Mouse (Mus musculus) embryonic facial prominence, embryonic 11.5 days (tissue): ENCODE results near the gene Pkm. TPM values are rescaled to one million over a fixed set of nuclear protein-coding genes. Genes with fewer than 3 reads are reported as not detected.

Experiments
- ATAC-seq: fragments of 200-750 bp; cut with Nextera tagmentation; replicated peaks from 2 replicates; pipeline ENCODE4 v1.8.0; 2017; ENCODE audit warnings: low read depth; ENCODE audit not compliant: insufficient number of reproducible peaks, low FRiP score, low TSS enrichment
- DNase-seq: peaks from one replicate; pipeline ENCODE4 v3.0.0-alpha.2; 2015; ENCODE audit warnings: low spot score
- H3K27ac ChIP-seq: fragments of 300-500 bp; sonication (generic); replicated peaks from 2 replicates; pipeline ENCODE4 v1.5.1; 2014; ENCODE audit warnings: mild to moderate bottlenecking, low read depth, low read length, control low read depth
- H3K27me3 ChIP-seq: fragments of 300-500 bp; sonication (generic); 2 replicates; pipeline ENCODE4 v1.6.1; 2014; ENCODE audit warnings: mild to moderate bottlenecking, low read length, moderate library complexity, mixed read lengths; ENCODE audit not compliant: control insufficient read depth, insufficient read depth
- H3K36me3 ChIP-seq: fragments of 300-500 bp; sonication (generic); replicated peaks from 2 replicates; pipeline ENCODE4 v1.6.1; 2014; ENCODE audit warnings: low read depth, mild to moderate bottlenecking, low read length, moderate library complexity, mixed read lengths; ENCODE audit not compliant: control insufficient read depth, insufficient read depth
- H3K4me1 ChIP-seq: fragments of 300-500 bp; sonication (generic); 2 replicates; pipeline ENCODE4 v1.6.1; 2014; ENCODE audit warnings: low read length, mixed read lengths; ENCODE audit not compliant: control insufficient read depth, insufficient read depth
- H3K4me2 ChIP-seq: fragments of 300-500 bp; sonication (generic); 2 replicates; pipeline ENCODE4 v1.6.1; 2014; ENCODE audit warnings: low read depth, mild to moderate bottlenecking, control low read depth, low read length, moderate library complexity
- H3K4me3 ChIP-seq: fragments of 300-500 bp; sonication (generic); 2 replicates; pipeline ENCODE4 v1.5.1; 2014; ENCODE audit warnings: low read depth, low read length, control low read depth
- H3K9ac ChIP-seq: fragments of 300-500 bp; sonication (generic); replicated peaks from 2 replicates; pipeline ENCODE4 v1.6.1; 2014; ENCODE audit warnings: mild to moderate bottlenecking, control low read depth, low read length
- H3K9me3 ChIP-seq: fragments of 300-500 bp; sonication (generic); replicated peaks from 2 replicates; pipeline ENCODE4 v1.6.1; 2016; ENCODE audit warnings: mild to moderate bottlenecking, low read length, inconsistent platforms, mixed read lengths; ENCODE audit not compliant: control insufficient read depth
- WGBS: fragments of 180-500 bp; shearing (Covaris S2); extraction: QIAGEN DNeasy Blood & Tissue Kit; methylation state at CpG from one replicate; pipeline ENCODE4 v1.1.7; 2014; 5-methylcytosine and 5-hydroxymethylcytosine counted together
- polyA plus RNA-seq: library from polyadenylated mRNA; unstranded; fragments of >200 nt; fragmentation: Nextera tagmentation; extraction: Ambion mirVana; gene quantifications from 2 replicates; pipeline ENCODE4 v1.2.1, GENCODE M21; 2014

The Pkm gene
- polyA plus RNA-seq, 1 experiment from 2014 or later: 1,805 TPM

DNA sequence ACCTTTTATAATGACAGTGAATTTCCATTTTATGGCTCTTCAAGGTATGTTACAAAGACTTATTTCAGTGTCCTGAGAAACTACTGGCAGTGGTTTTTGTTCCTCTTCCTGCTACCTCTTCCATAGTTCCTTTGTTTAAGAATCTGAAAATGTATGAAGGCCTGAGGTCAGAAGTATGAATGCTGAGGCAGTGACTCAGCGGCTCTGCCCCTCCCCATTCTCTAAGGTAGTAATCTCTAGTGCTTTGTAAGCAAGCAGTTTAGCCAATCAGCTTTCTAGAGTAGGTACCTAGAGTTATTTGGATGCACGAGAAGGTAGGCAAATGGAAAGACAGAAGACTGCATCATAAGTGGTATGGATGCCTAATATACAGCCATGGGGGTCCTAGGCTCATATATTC lies 14.8 kb upstream of the Pkm start:
- no peaks in the 10 kb centered on the region for H3K4me1 ChIP-seq
- no peak for DNase-seq
- 83% methylated on average over 2 of the region's 2 CpGs for WGBS
- peaks cover 3% of the 10 kb centered on the region; the same call in 1 of the 2 replicates for H3K36me3 ChIP-seq
- H3K27me3 ChIP-seq: no peaks in the 10 kb centered on the region
- H3K4me3 ChIP-seq: no peak overlapping the region
- H3K4me2 ChIP-seq: no peak overlapping the region
- no peak overlapping the region for H3K27ac ChIP-seq
- ATAC-seq: no peak
- H3K9me3 ChIP-seq: no peaks in the 10 kb centered on the region
- H3K9ac ChIP-seq: no peak overlapping the region

DNA sequence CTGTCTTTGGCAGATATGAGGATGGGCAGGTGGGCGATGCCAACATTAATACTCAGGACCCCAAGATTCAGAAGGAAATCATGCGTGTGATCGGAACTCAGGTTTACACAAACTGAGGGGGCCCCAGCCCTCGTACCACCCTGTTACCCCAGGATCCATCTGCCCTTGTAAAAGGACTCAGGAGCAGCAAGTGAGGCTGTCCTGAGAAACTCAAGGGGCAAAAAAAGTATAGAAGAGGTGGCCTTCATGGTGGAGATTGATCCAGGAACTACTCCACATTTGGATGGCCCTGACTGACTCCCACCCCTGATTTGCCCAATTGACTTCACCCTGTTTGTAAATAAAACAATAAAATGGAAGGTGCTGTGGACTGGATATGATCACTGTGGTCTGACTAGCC lies 6.3 kb upstream of the Pkm start:
- H3K4me3 ChIP-seq: no peak overlapping the region
- no peaks in the 10 kb centered on the region for H3K4me1 ChIP-seq
- 96% methylated on average over 4 of the region's 4 CpGs for WGBS
- H3K27ac ChIP-seq: no peak overlapping the region
- no peak overlapping the region for H3K9ac ChIP-seq
- H3K9me3 ChIP-seq: no peaks in the 10 kb centered on the region
- H3K36me3 ChIP-seq: peaks cover 4% of the 10 kb centered on the region
- no peak for DNase-seq
- no peaks in the 10 kb centered on the region for H3K27me3 ChIP-seq
- no peak for ATAC-seq
- H3K4me2 ChIP-seq: no peak overlapping the region

DNA sequence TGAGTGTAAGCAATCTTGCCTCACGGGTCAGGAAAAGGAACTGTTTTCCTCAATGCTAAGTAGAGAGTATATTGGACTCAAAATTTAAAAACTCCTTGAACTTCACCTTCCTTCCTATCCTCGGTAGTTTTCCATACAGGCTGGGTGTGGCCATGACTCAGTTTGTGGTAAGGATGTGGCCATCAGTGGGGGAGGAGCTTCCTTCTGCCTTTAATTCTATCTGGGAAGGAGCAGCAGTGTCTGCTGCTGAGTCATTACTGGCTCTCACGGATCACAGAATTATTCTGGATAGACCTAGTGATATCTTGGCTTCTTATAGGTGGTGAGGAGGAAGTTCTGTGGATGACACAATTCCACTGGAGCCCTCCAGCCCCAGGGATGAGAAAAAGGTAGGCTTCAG lies 2.8 kb upstream of the Pkm start:
- H3K27me3 ChIP-seq: no peaks in the 10 kb centered on the region
- no peaks in the 10 kb centered on the region for H3K4me1 ChIP-seq
- DNase-seq (no peak), ATAC-seq (no peak)
- no peak overlapping the region for H3K4me2 ChIP-seq
- no peak overlapping the region for H3K9ac ChIP-seq
- H3K27ac ChIP-seq: no peak overlapping the region
- peaks cover 4% of the 10 kb centered on the region for H3K36me3 ChIP-seq
- WGBS: 28% methylated on average over 3 of the region's 3 CpGs
- no peak overlapping the region for H3K4me3 ChIP-seq
- H3K9me3 ChIP-seq: no peaks in the 10 kb centered on the region

DNA sequence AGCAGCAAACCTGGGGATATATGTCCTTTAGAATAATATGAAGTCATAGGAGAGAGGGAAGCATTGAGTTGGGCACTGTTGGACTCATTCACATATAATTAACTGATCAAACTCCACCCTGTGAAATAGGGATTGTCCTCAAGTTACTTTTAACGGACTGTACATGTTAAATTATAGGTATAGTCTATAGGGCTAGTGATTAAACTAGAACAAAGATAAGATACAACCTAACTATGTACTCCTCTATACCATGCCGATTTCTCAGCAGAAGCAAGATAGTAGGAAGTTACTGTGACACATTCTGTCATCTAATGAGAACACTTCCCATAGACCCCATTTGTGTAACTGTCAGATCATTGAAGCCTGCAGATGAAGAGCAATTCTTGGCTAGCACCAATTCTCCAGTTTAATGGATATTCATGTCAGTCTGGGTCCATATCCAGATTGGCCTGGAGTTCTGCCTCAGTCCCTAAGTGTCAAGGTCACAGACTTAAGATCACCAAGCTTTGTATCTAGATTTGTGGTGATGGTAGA lies 1.7 kb upstream of the Pkm start:
- H3K36me3 ChIP-seq: peaks cover 4% of the 10 kb centered on the region
- DNase-seq: no peak
- H3K4me1 ChIP-seq: peaks cover 2% of the 10 kb centered on the region; the same call in 1 of the 2 replicates
- ATAC-seq: no peak
- no peak overlapping the region for H3K4me3 ChIP-seq
- no peak overlapping the region for H3K9ac ChIP-seq
- no peaks in the 10 kb centered on the region for H3K27me3 ChIP-seq
- no peak overlapping the region for H3K27ac ChIP-seq
- H3K9me3 ChIP-seq: no peaks in the 10 kb centered on the region
- 86% methylated on average over 2 of the region's 2 CpGs for WGBS
- H3K4me2 ChIP-seq: no peak overlapping the region

DNA sequence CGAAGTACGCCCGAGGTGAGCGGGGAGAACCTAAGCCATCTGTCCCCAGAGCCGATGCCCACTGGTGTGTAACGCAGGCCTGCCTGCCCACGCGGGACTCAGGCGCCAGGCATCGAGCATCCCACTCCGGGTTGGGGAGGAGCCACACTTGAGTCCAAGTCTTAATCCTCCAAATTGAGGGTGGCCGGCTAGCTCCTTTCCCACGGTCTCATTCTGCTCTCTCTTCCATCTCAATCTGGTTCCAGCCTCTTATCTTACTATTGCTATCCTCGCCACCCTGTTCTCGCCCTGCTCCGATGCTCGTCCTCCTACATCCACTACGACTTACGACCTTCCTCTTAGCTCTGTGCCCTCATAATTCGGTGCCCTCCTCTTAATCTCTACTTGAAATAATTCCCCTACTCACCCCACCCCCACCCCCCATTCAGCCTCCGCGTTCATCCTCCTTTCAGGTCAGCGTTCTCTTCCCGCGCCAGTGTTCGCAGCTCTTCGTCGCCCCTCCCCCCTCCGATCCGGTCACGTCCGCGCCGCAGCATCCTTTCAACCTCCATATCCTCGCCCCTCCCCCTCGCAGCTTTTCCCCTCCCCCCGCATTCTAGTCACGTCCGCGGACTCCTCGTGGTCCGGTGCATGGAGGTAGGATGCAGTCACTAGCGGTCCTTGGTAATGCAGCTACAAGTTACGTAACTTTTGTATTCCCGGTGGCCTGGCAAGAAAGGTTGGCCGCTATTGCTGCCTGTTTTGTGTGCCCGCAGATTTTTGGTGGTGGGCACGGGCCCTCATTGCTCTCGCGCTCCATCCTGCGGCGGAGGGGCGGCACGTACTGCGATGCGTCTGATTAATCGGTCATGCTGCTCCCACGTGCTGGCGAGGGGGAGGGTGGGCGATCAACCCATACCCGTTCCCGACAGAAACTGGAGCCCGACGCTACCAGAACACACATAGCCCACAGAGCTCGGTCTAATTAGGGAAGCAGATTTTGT lies 758 bp downstream of the Pkm start:
- peak overlapping the region; percentile 91 for H3K27ac ChIP-seq
- H3K4me1 ChIP-seq: peaks cover 2% of the 10 kb centered on the region; the same call in 1 of the 2 replicates
- peak; percentile 58 for ATAC-seq
- H3K9ac ChIP-seq: peak overlapping the region; percentile 78
- H3K9me3 ChIP-seq: no peaks in the 10 kb centered on the region
- WGBS: under 1% methylated on average over 64 of the region's 65 CpGs
- peak; percentile 94 for DNase-seq
- no peaks in the 10 kb centered on the region for H3K36me3 ChIP-seq
- H3K27me3 ChIP-seq: no peaks in the 10 kb centered on the region
- H3K4me3 ChIP-seq: peak overlapping the region; percentile 63
- peak overlapping the region; percentile 81 for H3K4me2 ChIP-seq

GRCm38 (mm10) chr9:59658146-59658545 lies 2.0 kb downstream of the Pkm start:
- no peaks in the 10 kb centered on the region for H3K9me3 ChIP-seq
- H3K4me3 ChIP-seq: peak overlapping the region; percentile 63
- H3K4me2 ChIP-seq: peak overlapping the region; percentile 81
- DNase-seq (peak; percentile 34), ATAC-seq (no peak)
- H3K27me3 ChIP-seq: no peaks in the 10 kb centered on the region
- H3K36me3 ChIP-seq: no peaks in the 10 kb centered on the region
- peak overlapping the region; percentile 78 for H3K9ac ChIP-seq
- 3% methylated on average over 4 of the region's 4 CpGs for WGBS
- H3K4me1 ChIP-seq: peaks cover 2% of the 10 kb centered on the region; the same call in 1 of the 2 replicates
- peak overlapping the region; percentile 91 for H3K27ac ChIP-seq

DNA sequence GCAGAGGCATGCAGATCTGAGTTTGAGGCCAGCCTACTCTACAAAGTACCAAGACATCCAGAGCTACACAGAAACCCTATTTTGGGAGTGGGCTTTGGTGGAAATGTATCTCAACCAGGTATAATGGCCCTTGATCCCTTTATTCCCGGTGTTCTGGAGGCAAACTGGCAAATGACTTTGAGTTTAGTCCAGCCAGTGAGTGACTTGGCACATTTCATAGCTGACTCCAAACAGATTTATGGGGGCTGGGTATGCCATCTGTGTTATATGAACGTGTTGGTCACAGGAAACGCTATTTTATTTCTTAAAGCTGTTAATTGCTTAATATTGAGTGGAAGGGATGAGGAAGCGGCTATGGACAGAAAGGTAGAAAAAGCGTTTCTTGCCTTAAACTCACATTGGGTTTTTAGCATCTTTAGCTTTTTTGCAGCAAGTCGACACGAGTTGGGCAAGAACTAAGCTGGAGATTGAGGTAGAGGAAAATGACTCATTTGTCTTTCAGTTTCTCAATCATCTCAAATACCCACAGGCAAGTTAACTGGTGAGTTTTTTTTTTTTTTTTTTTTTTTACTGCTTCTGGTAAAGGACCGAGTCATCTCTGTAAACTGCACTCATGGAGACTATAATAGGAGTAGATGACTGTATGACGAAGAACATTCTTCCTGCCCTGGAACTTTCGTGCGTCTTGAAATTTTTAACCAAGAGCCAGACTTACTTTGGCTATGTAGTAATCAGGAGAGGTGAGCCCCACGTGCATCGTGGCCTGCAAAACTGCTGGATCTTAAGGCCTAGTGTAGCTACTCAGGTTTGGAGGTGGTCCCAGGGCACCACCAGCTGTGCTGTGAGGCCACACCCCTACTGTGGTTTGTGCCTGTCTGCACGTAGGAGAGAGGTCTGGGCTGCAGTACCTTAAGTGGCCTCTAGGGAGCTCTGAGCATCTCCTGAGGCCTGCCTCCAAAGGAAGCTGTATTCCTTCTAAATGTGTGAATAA lies 3.2 kb downstream of the Pkm start:
- Histone ChIP-seq H3K27me3 (no peaks in the 10 kb centered on the region), H3K4me1 (peaks cover 2% of the 10 kb centered on the region; the same call in 1 of the 2 replicates), H3K27ac (no peak overlapping the region), H3K36me3 (no peaks in the 10 kb centered on the region), H3K9me3 (no peaks in the 10 kb centered on the region), H3K4me3 (peak overlapping the region; percentile 63), H3K9ac (peak overlapping the region; percentile 25; the same call in 1 of the 2 replicates), H3K4me2 (peak overlapping the region; percentile 81)
- peak; percentile 96 for DNase-seq
- WGBS: 25% methylated on average over 14 of the region's 14 CpGs
- ATAC-seq: 0 out of 2 replicates have a peak, but pooled peaks have one; percentile 24
